Mouse (Mus musculus): ENCODE results near the gene Tpst2.
A peak's percentile ranks its signal among the peaks of the same experiment; 100 is the strongest.

Gene Tpst2

GRCm38 (mm10) chr5:112329805-112330564 lies 53.5 kb downstream of the Tpst2 start:
- no peak for DNase-seq (ENCODE audit: low spot score)

- DNase-seq (ENCODE audit: low spot score), result peak; percentile 30
Observed at GRCm38 (mm10) chr5:112335473-112335872, 59.0 kb downstream of the Tpst2 start.

GRCm38 (mm10) chr5:112337004-112337403 lies 60.5 kb downstream of the Tpst2 start:
- no peak for DNase-seq (ENCODE audit: low spot score)

- DNase-seq (ENCODE audit: low spot score), result no peak
Observed at GRCm38 (mm10) chr5:112339215-112339614, 62.7 kb downstream of the Tpst2 start.

- DNase-seq (ENCODE audit: low spot score), result peak; percentile 80
Observed at GRCm38 (mm10) chr5:112342463-112343204, 66.1 kb downstream of the Tpst2 start, which contains the start of the genes Srrd and Hps4. Gene Srrd, minus strand, starts transcription at chr5:112343040. Gene Hps4, plus strand, starts transcription at chr5:112343083.

- DNase-seq (ENCODE audit: low spot score), result peak; percentile 20
Observed at GRCm38 (mm10) chr5:112343205-112343595, 66.7 kb downstream of the Tpst2 start.

- no peak for DNase-seq (ENCODE audit: low spot score)
Observed at GRCm38 (mm10) chr5:112344092-112344960, 67.8 kb downstream of the Tpst2 start.

- no peak for DNase-seq (ENCODE audit: low spot score)
Observed at GRCm38 (mm10) chr5:112346211-112346965, 69.9 kb downstream of the Tpst2 start.

GRCm38 (mm10) chr5:112349169-112349568 lies 72.7 kb downstream of the Tpst2 start:
- DNase-seq (ENCODE audit: low spot score), result no peak

GRCm38 (mm10) chr5:112355493-112355892 lies 79.0 kb downstream of the Tpst2 start:
- no peak for DNase-seq (ENCODE audit: low spot score)

- no peak for DNase-seq (ENCODE audit: low spot score)
Observed at GRCm38 (mm10) chr5:112355910-112356309, 79.4 kb downstream of the Tpst2 start, which contains the start of gene Gm6583. Gene Gm6583, minus strand, starts transcription at chr5:112356033.

- peak; percentile 28 for DNase-seq (ENCODE audit: low spot score)
Observed at GRCm38 (mm10) chr5:112356322-112356721, 79.8 kb downstream of the Tpst2 start.

GRCm38 (mm10) chr5:112359520-112359919 lies 83.0 kb downstream of the Tpst2 start:
- no peak for DNase-seq (ENCODE audit: low spot score)

GRCm38 (mm10) chr5:112360077-112360476 lies 83.6 kb downstream of the Tpst2 start:
- no peak for DNase-seq (ENCODE audit: low spot score)

- no peak for DNase-seq (ENCODE audit: low spot score)
Observed at GRCm38 (mm10) chr5:112364184-112364797, 87.8 kb downstream of the Tpst2 start.
